In genomic region chr7:79994476-79994875, GRCm38 (mm10) we compare ENCODE assay signal across 8 mouse cellular contexts. TPM values are rescaled to one million over a fixed set of nuclear protein-coding genes. Genes with fewer than 3 reads are reported as not detected.
DNase-seq lines count a peak whose midpoint lies in the region; ATAC-seq and TF ChIP-seq lines count a peak whose summit lies in the region.

No protein-coding gene starts in this region.

- H3K4me2 ChIP-seq in kidney, embryonic 15.5 days, result no peak overlapping the region

- H3K9me3 ChIP-seq in kidney, embryonic 15.5 days (replicated peaks), result no peaks in the 10 kb centered on the region

- no peaks in the 10 kb centered on the region for H3K4me1 ChIP-seq in kidney, embryonic 15.5 days

- no peak overlapping the region for H3K4me3 ChIP-seq in kidney, embryonic 15.5 days (replicated peaks)
- H3K4me3 ChIP-seq in layer of hippocampus, adult 2 months, result no peak overlapping the region

- H3K27ac ChIP-seq in kidney, embryonic 15.5 days, result no peak overlapping the region
- no peak overlapping the region for H3K27ac ChIP-seq in layer of hippocampus, adult 2 months

- H3K9ac ChIP-seq in kidney, embryonic 15.5 days, result no peak overlapping the region

- ATAC-seq in kidney, embryonic 15.5 days (replicated peaks; ENCODE audit: low FRiP score), result no peak
- 0 out of 2 replicates have a peak, but pooled peaks have one; percentile 30 for ATAC-seq in erythroid progenitor cell, adult 5-6 weeks (replicated peaks; ENCODE audit: low FRiP score, poor library complexity, severe bottlenecking)
- ATAC-seq in neutrophil, adult 5-6 weeks (ENCODE audit: extremely low read depth, insufficient number of reproducible peaks, low FRiP score, poor library complexity, severe bottlenecking), result 0 out of 2 replicates have a peak, but pooled peaks have one; percentile 23

- 33% methylated on average over 8 of the region's 8 CpGs for WGBS in kidney, embryonic 15.5 days

- no peaks in the 10 kb centered on the region for H3K27me3 ChIP-seq in kidney, embryonic 15.5 days

- no peaks in the 10 kb centered on the region for H3K36me3 ChIP-seq in kidney, embryonic 15.5 days

- peak; percentile 43 for DNase-seq in kidney, adult 11 months
- DNase-seq in ES-CJ7 (ENCODE audit: low read depth, low spot score), result peak; percentile 75
- peak; percentile 68 to 76 for DNase-seq in adrenal gland, postnatal 36 days
- DNase-seq in layer of hippocampus, adult 2 months (ENCODE audit: low spot score in 2 of 2), result peak; percentile 13 to 44
- DNase-seq in spleen, postnatal 14 days (ENCODE audit: low spot score in 2 of 2), result no peak

- TF ChIP-seq CTCF in layer of hippocampus, adult 2 months (conservative IDR thresholded peaks at IDR 0.05), result peak; percentile 83

RNA-seq across cellular contexts. Expression of gene Zfp710, which starts 30.1 kb away (rescaled TPM):
- 20.1 and 20.5 TPM in 2 replicates for polyA plus RNA-seq in kidney, embryonic 15.5 days (2015; fragmentation: Nextera tagmentation; extraction: Ambion mirVana)
- 10 to 100 TPM; 14.2 to 15.5 TPM for total RNA-seq in adrenal gland, postnatal 36 days (2021)
- 5.4 and 10.9 TPM in 2 replicates for total RNA-seq in erythroid progenitor cell, adult 5-6 weeks (2015; ENCODE audit: low replicate concordance)
- 2.4 and 3.6 TPM in 2 replicates for total RNA-seq in erythroid progenitor cell, adult 5-6 weeks (2017; ENCODE audit: low replicate concordance)
- total RNA-seq in layer of hippocampus, adult 2 months (2021), result 10 to 100 TPM; 21.4 to 27.3 TPM
- total RNA-seq in neutrophil, adult 5-6 weeks (2017), result 64.9 and 67.2 TPM in 2 replicates

RNA-seq across cellular contexts. Expression of gene Arpin, which starts 59.3 kb away (rescaled TPM):
- polyA plus RNA-seq in kidney, embryonic 15.5 days (2015; fragmentation: Nextera tagmentation; extraction: Ambion mirVana), result 30.5 and 30.7 TPM in 2 replicates
- 10 to 100 TPM; 15.2 to 21.2 TPM for total RNA-seq in adrenal gland, postnatal 36 days (2021)
- not detected in 2 replicates for total RNA-seq in erythroid progenitor cell, adult 5-6 weeks (2015; ENCODE audit: low replicate concordance)
- total RNA-seq in erythroid progenitor cell, adult 5-6 weeks (2017; ENCODE audit: low replicate concordance), result not detected in 2 replicates
- 10 to 100 TPM; 13.4 TPM for total RNA-seq in layer of hippocampus, adult 2 months (2021)
- not detected in 2 replicates for total RNA-seq in neutrophil, adult 5-6 weeks (2017)

Comparison
In these comparisons a context has a peak if more than half of its experiments do, and no peak if none do; other contexts are left out.
1. DNase-seq: peak in kidney, adult 11 months (single experiment), ES-CJ7 (single experiment), adrenal gland, postnatal 36 days (2 of 2) and layer of hippocampus, adult 2 months (2 of 2); none in spleen, postnatal 14 days (0 of 2).
2. RNA of gene Arpin, which starts 59.3 kb away (total RNA-seq): 15.2 to 21.2 TPM in adrenal gland, postnatal 36 days and 13.4 TPM in layer of hippocampus, adult 2 months; not detected in erythroid progenitor cell, adult 5-6 weeks and not detected in neutrophil, adult 5-6 weeks; every median in the first group is over 10 times any median in the second.